Mouse (Mus musculus): ENCODE measurements around the gene Msto1.
"Not testable (repeated sequence)": the region's sequence is repeated elsewhere in the genome, so short reads cannot be mapped to it uniquely, and the experiment has no call there.

Msto1 gene

GRCm38 (mm10) chr3:88913511-88914383 lies at the start of gene Msto1:
Gene Msto1 (minus strand): TSS chr3:88913999.
- peak; percentile 93 for DNase-seq

GRCm38 (mm10) chr3:88963211-88963610 lies 49.4 kb upstream of the Msto1 start:
- DNase-seq: not testable (repeated sequence)

- DNase-seq: no peak
Measured at GRCm38 (mm10) chr3:88953736-88954135, 39.9 kb upstream of the Msto1 start.

DNA sequence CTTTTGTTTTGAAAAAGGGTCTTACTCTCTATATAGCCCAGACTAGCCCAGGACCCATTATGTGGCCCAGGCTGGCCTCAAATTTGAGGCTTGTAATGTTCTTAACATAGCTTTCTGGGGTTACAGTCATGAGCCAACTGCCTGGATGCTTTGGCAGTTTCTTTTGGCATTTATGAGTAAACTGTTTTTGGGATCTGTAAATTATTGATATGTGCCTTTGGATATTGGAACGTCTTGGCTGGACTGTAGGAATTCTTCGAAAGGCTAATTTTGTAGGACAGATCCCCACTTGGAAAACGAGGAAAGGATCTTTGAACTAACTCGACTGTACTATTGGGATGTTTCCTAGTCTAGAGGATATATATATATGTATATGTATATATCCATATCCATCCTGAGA lies 39.4 kb upstream of the Msto1 start:
- no peak for DNase-seq

DNA sequence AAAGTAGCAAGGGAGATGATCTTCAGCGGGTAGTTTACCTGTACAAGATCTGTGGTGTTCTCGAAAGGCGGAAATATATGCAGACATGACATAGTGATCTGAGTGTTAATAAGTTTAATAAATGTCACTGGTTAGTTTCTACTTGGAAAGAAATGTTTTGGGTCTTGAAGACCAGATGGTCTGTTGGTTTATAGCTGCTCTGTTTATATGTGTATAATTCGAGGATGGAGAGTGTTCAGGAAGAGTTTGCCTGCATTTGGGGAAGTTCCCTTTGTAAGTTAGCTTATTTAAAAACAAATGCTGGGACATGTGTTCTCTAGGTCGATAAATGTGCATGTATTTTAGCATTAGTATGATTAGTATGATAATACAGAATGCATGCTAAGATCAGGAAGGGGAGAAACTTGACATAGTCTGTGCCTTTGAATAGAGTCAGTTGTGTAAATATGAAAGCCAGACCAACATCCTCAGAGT lies 37.6 kb upstream of the Msto1 start:
- DNase-seq: no peak

GRCm38 (mm10) chr3:88950576-88951326 lies 37.0 kb upstream of the Msto1 start, which contains the start of the genes Ash1l and Dap3:
Gene Ash1l (plus strand): TSS chr3:88950622.
Gene Dap3 (minus strand): TSS chr3:88951181.
- peak; percentile 75 for DNase-seq

GRCm38 (mm10) chr3:88949786-88950575 lies 36.2 kb upstream of the Msto1 start:
- peak; percentile 88 for DNase-seq

DNA sequence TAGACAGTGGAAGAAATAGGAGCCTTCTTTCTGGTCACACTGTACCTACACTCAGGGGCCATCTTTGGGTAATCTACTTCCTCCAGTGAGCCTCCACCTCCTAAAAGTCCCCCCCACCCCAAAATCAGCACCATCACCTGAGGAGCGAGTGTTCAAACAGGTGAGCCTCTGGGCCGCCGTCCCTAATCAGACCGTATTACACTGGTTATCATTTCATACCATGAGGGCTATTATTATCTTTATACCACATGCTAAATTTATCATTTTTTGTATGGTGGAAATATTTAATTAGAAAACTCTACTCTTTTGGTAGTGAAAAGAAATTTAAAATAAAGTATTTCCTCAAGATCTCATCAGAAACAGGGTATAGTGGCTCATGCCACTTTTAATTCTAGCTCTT lies 30.3 kb upstream of the Msto1 start:
- DNase-seq: no peak

DNA sequence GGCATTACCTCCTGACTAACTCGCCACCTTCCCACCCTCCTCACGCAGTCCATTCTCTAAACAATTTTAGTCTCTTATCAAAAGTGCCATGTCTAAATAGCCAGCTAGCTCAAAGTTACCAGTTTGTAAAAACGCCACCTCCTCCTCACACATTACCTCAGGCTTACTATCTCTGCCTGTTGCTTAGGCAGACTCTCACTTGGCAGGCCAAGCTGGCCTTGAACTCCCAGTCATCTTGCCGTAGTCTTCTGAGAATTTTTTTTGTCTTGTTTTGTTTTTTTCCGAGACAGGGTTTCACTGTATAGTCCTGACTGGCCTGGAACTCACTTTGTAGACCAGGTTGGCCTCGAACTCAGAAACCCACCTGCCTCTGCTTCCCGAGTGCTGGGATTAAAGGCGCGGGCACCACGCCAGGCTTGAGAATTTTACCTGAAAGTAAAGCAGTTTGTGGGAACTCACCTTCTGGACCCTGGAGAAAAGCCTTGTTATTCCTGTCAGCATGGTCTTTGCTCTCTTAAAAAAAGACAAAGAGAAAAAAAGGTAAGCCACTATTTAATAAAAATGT lies 28.6 kb upstream of the Msto1 start:
- no peak for DNase-seq

- no peak for DNase-seq
Measured at GRCm38 (mm10) chr3:88939749-88940148, 25.9 kb upstream of the Msto1 start.

GRCm38 (mm10) chr3:88939071-88939470 lies 25.3 kb upstream of the Msto1 start:
- no peak for DNase-seq

DNA sequence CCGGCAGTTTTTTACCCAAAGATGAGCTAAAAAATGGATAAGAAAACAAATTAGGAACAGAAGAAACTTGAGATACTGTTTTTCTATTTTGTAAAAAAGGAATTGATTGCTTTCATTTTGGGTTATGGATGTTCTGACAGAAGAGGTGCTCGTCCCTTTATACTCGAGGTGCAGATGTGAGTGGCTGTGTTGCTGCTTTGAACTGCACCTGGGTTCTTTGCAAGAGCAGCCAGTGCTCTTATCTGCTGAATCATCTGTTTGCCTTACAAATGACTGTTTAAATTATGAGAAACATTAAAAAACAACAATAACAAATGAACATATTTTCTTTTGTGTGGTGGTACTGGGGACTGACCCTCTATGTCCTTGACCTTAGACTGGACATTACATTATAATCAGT lies 15.7 kb upstream of the Msto1 start:
- DNase-seq: no peak

DNA sequence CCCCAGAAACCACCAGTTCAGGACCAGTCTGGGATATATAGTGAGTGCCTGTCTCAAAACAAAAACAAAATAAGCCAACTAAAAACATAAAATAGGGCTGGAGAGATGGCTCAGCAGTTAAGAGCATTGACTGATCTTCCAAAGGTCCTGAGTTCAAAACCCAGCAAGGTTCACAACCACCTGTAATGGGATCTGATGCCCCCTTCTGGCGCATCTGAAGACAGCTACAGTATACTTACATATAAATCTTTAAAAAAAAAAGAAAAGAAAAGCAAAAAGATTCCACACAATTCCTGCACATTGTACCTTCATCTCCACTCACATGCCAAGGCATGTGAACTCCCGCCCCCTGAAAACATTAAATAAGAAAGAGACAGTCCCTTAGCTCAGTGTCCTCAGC lies 11.9 kb upstream of the Msto1 start:
- no peak for DNase-seq

GRCm38 (mm10) chr3:88923989-88924591 lies 10.3 kb upstream of the Msto1 start:
- no peak for DNase-seq

DNA sequence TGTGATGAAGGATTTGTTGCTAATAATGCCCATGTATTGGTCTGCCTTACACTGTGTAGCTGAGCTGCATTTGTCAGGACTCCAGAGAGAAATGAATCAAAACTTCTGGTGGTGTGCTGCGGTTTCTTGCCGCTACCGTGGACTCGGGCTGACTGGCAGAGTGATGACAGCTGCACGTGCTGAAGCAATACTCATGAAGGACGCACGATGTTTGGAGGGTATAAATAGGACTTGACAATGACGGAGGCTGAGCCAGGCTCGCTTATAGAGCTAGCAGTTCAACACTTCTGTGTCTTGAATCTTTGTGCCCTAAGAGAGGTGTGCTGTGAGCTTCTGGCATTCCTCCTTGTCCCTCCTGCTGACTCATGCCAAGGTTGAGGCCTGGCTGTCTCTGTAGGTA lies 7.6 kb upstream of the Msto1 start:
- no peak for DNase-seq

GRCm38 (mm10) chr3:88918981-88919380 lies 5.2 kb upstream of the Msto1 start:
- DNase-seq: peak; percentile 37

GRCm38 (mm10) chr3:88914384-88914810 lies 598 bp upstream of the Msto1 start:
- no peak for DNase-seq

- DNase-seq: no peak
Measured at GRCm38 (mm10) chr3:88912585-88912984, 1.2 kb downstream of the Msto1 start.

- no peak for DNase-seq
Measured at GRCm38 (mm10) chr3:88906393-88907159, 7.2 kb downstream of the Msto1 start.

GRCm38 (mm10) chr3:88905741-88906140 lies 8.1 kb downstream of the Msto1 start:
- no peak for DNase-seq

GRCm38 (mm10) chr3:88905209-88905608 lies 8.6 kb downstream of the Msto1 start:
- no peak for DNase-seq

Measured in kidney, adult 11 months (tissue).